Mouse (Mus musculus) cerebellum, adult (tissue): Measurements from ENCODE around the gene Arhgap15.

Experiments
- ATAC-seq: cut with Nextera tagmentation; 2 replicates; pipeline ENCODE4 v1.9.2; 2017; ENCODE audit warnings: mild to moderate bottlenecking, moderate library complexity, mixed read lengths; ENCODE audit not compliant: insufficient number of reproducible peaks, low FRiP score, low TSS enrichment

The Arhgap15 gene

DNA sequence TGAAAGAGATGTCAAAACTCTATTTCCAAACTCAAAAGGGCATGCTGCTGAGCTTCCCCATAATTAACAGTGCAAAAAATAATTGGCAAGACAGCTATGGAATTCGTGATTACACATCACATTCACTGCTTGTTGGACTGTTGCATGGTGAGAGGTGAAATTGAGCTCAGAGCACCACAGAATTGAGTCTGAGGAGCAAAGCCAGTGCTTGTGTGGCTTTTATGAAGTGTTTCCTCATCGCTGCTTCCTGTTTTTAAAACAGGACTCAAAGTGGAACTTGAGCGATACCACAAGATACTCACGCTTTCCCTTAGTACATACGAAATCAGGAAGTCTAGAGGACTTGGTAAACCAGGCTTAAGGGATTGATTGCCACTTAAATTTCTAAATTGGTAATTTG lies 24.0 kb downstream of the Arhgap15 start:
- ATAC-seq: no peak

DNA sequence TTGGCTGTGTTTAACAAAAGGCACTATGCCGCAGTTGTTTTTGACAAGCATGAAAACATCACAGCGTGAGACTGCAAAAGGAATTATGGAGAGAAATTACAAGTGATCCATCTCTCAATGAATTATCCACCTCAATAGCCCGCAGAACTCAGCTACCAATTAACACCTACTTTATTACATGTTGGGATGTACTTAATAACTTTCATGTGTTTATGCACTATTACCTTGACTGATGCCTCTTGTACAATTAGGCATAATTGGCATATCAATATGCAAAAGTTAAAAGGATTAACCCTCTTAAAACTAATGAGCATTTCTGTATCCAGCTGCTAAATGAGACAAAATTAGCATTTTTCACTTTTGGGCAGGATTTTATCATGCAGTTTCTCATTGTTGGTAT lies 33.5 kb downstream of the Arhgap15 start:
- no peak for ATAC-seq

DNA sequence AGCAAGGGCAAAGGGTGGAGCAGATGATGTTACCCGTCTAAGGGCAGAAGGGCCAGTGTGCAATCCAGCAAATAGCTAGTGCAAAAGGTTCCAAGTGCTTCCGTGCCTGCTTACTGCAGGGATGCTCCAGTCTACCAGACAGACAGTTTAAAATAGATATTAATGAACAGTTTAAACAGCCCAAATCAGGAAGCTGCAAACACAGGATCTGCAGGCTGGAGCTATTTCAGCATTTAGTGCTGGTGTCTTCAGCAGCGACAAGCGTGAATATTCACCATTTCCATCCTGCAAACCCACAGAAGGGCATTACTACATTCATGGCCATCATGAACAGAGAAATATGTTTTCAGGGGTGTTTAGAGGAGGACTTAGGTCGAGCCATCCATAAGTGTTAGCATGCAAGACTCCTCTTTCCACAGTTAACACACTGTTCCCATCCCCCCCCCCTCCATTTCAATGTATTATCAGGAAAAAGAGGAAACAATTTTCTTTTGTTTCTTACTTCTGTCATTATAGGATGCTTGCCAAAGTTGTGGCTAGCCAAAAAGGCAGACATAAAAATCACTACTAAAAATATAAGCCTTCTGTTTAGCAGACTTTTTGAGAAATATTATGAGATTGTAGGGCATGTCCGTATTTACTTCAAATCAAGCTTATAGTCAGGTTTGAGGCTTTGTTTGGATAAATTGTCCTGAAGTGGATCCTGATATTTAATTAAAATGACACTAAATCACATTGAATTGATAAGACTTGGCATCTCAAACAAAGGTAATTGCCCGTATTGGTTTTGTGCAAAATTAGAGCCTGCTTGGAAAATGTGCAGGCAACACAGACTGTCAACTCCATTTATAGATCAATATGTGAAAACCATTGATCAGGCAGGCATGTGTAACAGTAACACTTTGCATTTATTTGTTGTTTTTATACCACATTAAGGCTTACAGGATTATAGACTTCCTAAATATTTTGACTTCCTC lies 35.4 kb downstream of the Arhgap15 start:
- ATAC-seq: no peak

DNA sequence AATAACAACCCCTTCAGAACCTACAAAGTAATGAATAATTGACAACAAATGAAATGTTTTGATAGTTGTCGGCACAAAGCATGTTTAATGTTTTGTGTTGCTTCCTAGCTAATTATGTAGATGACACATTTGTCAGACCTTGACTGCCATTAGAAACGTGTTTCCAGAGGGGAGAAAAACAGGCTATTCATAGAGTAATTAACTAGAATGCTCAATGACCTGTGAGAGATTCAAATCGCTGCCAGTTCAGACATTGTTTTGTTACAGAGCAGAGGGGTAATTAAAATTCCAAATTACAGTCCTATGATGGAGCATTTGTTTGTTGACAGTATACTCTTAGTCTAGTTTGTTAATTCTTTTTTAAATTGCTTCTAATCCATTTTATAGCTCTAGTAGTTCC lies 37.5 kb downstream of the Arhgap15 start:
- no peak for ATAC-seq

DNA sequence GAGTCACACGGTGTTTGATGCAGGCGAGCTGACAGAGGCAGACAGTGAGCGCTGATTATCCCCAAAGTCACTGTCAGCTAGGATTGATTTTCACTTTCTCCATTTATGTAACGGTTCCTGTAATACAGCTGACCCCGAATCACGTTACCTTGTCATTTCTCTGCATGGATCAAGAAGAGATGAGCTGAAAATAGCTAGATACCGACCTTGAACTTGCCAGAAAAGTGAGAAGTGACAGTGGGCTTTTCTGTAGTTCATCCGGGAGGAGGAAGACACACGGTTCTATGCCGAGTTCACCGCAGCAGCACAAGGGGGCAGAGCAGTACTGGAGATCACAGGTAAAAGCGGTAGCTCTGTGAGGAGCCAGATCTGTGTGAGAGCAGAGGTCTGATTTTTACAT lies 38.5 kb downstream of the Arhgap15 start:
- peak; percentile 87 for ATAC-seq

DNA sequence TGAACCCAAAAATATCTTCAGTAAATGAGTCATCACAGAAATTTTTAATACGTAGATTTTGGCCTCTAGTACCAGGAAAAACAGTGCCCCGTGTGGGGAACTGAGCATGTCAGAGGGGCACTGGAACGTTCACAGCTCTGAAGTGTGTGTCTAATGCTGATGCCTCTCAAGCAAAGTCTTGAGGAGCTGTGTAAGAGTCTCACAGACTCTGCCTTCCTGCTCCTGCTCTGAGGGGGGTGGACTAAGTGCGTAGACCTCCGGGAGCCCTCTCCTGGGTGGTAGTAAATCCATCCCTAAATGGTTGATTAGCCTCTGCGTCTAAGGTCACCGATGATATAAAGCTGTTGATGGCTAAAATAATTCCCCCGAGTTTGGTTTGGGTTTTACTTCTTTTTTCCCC lies 39.9 kb downstream of the Arhgap15 start:
- no peak for ATAC-seq

DNA sequence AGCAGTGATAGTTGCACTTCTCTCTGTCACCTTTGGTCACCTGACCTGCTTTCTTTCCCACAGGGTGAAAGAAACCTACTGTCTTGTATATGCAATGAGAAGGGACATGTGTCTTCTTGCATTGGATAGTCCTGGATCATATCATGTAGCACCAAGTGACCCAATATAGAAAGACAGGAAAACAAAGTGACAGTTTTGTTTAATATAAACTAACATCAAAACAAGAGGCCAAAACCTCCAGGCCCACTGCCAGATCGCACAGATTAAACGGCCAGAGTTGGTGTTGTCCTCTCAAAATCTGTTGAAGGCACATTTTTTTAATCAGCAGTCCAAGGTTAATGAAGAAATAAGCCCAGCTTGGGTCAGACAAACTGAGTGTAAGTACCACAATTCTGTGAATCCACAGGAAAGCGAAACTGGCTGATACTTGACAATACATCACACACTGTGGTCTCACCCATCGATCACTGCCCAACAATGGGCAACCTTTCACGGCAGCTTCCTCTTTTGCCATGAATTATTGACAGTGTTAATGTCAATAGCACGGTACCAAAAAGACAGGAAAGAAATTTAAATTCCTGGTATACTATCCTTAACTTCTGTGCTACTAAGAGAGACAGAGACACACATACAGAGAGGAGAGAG lies 41.5 kb downstream of the Arhgap15 start:
- no peak for ATAC-seq

DNA sequence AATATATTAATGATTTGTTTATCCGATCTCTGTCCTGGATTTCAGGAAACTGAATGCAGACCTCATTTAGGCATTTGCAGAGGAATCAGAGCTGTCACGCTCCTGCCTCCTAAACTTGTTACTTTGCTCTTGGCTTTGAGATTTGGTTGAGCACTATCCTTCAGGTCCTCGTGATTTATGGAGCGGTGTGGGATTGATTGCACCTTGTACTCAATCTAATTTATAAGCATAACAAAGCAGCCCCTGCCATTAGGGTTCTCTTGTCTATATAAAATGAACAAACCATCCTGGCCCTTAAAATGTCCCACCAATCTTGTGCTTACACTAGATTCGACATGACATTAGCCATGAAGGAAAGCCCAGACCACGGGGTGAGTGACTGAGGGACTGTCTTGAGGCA lies 43.0 kb downstream of the Arhgap15 start:
- ATAC-seq: no peak

DNA sequence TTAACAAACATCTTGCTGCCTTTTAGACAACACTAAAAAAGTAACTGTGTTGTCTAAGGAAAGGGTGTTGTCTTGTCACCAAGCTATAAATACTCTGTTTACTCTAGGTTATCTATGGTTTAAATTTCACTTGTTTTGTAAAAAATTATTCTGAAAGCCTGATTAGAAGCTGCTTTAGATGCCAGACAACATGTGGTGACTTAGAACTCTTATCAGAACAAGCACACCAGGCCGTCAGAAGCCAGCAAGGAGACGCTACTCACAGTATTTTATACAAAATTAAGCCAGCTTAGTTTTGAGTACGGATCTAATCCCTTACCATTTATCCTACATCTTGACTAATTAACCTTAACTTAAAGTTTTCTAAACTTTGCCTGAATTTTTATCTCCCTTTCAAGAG lies 44.5 kb downstream of the Arhgap15 start:
- ATAC-seq: no peak

DNA sequence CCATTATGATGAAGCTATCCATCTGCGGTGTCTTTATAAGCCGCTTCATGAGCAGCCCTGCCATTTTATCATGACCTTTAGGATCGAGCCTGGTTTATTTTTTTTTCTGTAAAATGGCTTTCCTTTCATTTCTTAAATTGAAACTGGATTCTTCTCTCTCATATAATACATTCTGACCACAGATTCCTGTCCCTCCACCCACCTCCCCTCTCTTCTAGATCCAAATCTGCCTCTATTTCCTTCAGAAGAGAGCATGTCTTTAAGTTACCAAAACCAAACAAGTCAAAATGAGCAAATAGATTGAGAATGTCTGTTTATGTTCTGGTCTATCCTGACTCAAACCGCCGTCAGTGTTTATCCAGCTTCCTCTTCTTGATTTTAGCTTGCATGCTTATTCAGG lies 46.1 kb downstream of the Arhgap15 start:
- no peak for ATAC-seq

DNA sequence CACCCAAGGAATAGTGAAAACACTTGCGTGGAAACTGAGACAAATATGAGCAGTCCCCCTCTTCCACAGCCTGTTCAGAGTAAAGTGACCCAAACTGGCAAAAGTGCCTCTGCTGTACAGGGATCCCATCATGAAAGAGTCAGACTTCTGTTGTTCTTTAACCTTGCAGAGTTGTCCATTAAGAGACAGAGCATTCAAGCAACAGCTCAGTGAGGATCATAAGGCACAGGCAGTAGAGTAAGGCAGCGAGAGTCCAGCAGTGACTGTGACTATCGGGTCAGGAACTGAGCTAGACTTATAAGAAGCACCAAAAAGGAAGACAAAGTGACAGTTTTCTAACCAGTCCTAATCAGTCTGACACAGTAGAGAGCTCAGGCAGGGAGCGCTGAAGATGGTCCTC lies 47.8 kb downstream of the Arhgap15 start:
- ATAC-seq: no peak

DNA sequence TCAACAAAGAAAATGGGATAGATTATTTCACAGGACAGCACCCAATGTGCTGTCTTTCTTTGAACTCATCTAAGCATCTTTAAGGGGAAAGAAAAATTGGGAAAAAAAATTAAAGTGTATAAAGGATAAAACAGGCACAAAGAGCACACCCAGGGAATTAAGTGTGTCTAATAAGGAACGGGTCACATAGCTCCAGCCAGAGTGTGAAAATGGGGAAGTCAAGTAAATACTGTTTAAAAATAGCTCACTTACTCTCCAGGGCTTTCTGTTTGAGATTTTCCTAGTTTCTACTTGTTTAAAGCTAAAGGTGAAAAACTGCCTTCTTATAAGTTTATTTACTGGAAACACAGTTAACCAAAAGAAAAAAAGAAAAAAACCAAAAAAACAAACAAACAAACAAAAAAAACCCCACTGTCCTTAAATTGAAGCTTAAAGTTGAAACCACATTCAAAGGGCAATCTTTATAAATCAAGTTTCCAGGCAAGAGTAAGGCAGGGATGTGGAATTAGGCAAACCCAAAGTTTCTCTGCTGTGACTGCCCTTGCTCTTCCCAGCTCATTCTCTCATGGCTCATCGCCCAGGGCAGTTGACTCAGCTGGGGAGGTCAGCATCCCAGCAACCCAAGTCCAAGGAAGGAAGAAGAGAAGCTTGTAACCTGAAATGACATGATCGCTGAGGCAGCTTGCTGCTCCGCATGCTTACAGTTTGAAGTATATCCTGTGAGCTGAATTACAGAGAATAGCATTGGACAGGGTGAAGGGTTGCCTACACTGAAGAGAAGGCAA lies 57.5 kb downstream of the Arhgap15 start:
- no peak; the same call in 1 of the 2 replicates for ATAC-seq

DNA sequence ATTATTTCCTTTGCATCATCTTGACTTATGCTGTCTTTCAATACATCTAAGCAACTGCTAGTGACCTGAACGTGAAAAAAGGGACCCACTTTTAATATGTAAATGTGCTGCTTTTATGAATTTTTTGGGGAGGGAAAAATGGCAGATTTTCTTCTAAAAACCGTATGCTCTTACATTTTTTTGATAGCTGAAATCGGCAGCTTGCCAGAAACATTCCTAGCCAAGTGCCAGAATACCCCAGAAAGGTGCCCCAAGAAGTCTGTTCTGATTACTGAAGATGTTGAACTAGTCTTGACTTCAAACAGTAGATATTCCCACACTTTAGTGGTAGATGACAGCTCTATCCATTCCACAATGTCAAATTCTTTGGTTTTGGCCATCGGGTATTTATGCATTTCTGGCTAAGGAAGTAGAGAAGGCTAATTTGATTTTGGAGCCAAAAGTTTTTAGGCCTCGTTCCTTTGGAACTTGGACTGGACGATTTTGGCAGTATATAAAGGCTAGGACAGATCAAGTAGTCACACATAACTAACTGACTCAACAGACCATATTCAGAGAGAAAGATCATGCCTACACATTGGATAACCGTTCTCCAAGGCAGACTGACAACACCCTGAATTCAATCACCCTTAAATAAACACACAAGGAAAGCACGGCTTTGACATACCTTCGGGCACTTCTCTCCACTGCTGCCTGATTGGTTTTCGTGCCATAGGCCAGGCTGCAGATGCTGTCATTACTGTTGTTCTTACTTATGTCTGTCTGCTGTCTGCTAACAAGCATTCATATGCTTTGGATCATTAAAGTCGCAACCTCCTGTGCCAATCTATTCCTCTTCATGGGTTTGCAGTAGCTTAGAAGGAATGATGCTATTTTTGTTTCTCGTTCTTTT lies 67.5 kb downstream of the Arhgap15 start:
- ATAC-seq: no peak

DNA sequence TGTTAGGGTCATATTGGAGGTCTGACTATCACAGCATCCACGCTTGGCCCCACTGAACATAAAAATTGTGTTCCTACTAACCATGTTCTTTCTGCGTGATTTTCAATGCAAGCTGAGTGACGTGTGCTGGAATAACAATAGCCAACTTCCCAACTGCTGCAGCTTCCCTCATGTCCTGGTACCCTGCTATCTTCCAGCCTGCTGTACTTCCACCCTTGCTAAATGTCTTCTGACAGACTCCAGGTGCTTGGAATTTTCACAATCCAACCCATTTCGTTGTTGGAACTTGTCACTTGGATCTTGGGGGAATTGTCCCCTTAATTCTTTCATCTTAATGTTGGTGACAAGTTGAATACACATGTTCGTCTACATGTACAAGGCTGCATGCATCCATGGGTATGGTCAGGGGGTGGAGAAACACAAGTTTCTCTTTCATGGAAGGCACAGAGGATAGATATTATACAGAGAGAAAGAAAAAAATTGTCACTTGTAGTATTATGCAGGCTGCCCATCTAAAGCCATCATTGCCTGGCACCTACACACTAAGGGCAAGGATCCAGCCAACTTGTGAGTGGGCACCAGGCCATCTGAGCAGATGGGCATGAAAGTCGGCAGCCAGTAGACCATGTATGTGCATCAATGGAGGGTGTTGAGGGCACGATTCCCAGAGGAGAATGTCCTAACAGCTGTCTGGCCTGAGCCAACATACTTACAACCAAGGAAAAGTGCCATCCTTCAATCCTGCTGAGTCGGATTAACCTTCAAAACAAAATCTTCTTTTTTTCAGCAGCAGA lies 68.4 kb downstream of the Arhgap15 start:
- ATAC-seq: peak; percentile 40; the same call in 1 of the 2 replicates

DNA sequence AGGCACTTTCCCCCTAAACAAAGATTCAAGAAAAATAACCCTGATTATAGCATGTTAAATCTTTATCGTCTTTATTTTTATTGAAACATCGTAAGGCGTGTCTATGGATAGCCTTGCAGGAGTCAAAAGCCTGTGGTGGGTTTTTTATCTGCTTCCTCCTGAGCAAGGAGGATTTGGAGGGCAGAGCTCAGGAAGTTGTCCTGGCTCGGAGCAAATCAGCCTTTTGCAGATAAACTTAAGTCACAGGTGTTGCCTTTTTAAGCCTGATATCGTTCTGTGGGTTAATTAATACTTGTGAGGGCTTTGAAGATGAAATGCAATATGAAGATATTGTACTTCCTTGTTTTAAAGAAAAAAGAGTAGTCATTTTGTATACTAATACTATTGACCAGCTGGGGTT lies 87.3 kb downstream of the Arhgap15 start:
- no peak for ATAC-seq

DNA sequence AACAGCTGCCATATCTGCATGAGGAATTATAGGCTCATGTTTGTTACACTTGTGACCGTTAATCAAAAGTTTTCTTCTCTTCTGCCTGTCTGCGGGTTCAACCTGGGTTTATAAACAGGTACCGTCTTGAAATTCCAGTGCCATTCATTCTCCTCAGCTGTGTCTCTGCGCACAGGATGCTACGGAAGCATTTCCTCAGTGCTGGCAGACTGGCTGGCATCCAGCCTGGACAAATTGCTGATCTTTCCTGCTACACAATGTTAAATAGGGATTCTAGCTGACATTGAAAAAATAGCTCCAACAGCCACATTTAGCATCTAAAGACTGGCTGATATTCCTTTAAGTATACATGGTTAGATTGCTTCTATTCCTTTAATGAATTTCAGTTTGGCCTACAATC lies 93.0 kb downstream of the Arhgap15 start:
- peak; percentile 61; the same call in 1 of the 2 replicates for ATAC-seq

DNA sequence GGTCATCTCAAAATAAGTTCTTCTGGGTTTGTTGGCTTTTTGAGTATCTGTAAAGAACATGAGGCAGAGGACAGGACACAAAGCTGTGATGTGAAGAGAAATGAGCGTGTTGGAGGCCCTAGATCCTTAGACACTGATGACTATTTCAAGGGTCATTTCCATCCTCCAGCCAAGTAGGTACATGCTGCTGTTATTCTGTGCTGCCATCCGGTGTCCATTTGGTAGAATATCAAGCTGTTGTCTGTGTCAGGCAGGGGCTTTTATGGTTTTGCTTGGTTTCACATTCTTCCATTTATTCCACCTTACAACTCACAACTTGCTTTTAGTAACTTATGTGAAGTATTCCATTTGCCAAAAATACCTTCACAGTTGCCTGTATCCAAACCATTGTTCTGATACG lies 102.6 kb downstream of the Arhgap15 start:
- no peak for ATAC-seq

DNA sequence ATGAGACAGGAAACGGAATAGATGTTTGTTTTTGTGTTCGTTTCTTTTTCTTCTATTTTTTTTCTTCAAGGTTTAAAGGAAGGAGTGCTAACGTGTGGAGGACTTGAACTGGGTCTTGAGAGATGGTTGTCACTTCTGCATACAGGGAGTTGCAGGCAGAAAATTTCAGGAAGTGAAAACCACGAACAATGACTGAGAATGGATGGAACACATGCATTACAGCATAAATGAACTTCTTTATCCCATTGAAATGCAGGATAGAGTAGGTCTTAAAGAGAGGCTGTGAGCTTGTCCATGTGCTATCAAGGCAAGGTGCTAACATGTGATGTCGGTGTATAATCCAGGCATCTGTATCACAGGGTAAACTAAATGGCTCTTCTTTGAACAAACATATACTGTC lies 114.1 kb downstream of the Arhgap15 start:
- ATAC-seq: no peak

DNA sequence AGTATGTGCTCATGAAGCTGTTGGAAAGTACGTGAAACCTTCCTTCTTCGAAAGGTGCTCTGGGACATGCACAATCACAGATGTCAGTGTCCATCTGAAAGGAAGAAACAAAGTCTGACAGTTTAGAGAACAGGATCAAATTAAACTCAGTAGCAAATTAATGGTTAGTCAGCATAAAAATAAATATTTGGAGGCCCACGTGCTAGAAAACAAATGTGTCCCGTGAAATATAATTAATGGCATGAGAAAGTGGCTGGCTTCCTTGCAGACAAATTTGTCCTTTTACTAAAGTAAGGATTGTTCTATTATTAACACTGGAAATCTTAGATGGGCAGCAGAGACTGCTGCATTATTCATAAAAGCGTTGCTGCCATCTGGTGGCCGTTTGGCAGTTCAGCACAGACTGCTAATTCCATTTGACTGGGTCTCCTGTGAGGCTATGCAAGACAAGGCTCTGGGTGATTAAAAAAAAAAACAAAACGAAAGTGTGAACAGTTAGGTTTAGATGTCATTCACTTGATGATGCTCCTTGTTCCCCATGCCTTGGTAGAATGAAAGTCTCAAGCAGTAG lies 153.9 kb downstream of the Arhgap15 start:
- ATAC-seq: peak; percentile 89
